Mouse (Mus musculus) midbrain, postnatal 0 days (tissue): ENCODE results near the gene Slc29a4. TPM values are rescaled to one million over a fixed set of nuclear protein-coding genes. Genes with fewer than 3 reads are reported as not detected.

ENCODE experiments used
- ATAC-seq: fragments of 200-750 bp; cut with Nextera tagmentation; 2 replicates; pipeline ENCODE4 v1.8.0; 2017; ENCODE audit warnings: moderate number of reproducible peaks, mild to moderate bottlenecking, moderate TSS enrichment, moderate library complexity; ENCODE audit not compliant: low FRiP score
- DNase-seq: peaks from one replicate; pipeline ENCODE4 v3.0.0-alpha.2; 2015; ENCODE audit warnings: low spot score
- H3K27ac ChIP-seq: fragments of 300-500 bp; sonication (generic); 2 replicates; pipeline ENCODE4 v1.5.1; 2014; ENCODE audit warnings: low read depth, mild to moderate bottlenecking, low read length, mixed read lengths
- H3K27me3 ChIP-seq: fragments of 300-500 bp; sonication (generic); 2 replicates; pipeline ENCODE4 v1.6.1; 2014; ENCODE audit warnings: low read length, control low read depth, mixed read lengths; ENCODE audit not compliant: insufficient read depth
- H3K36me3 ChIP-seq: fragments of 300-500 bp; sonication (generic); 2 replicates; pipeline ENCODE4 v1.6.1; 2014; ENCODE audit warnings: low read length, control low read depth, mixed read lengths; ENCODE audit not compliant: insufficient read depth
- H3K4me1 ChIP-seq: fragments of 300-500 bp; sonication (generic); 2 replicates; pipeline ENCODE4 v1.6.1; 2014; ENCODE audit warnings: mild to moderate bottlenecking, control low read depth, antibody characterized with exemption, low read length, mixed read lengths; ENCODE audit not compliant: insufficient read depth
- H3K4me2 ChIP-seq: fragments of 300-500 bp; sonication (generic); 2 replicates; pipeline ENCODE4 v1.6.1; 2014; ENCODE audit warnings: low read depth, mild to moderate bottlenecking, low read length, mixed read lengths; ENCODE audit not compliant: poor library complexity, severe bottlenecking
- H3K4me3 ChIP-seq: fragments of 300-500 bp; sonication (generic); 2 replicates; pipeline ENCODE4 v1.5.1; 2014; ENCODE audit warnings: low read depth, mild to moderate bottlenecking, low read length, moderate library complexity
- H3K9ac ChIP-seq: fragments of 300-500 bp; sonication (generic); replicated peaks from 2 replicates; pipeline ENCODE4 v1.6.1; 2014; ENCODE audit warnings: mild to moderate bottlenecking, low read length, moderate library complexity, mixed read lengths; ENCODE audit not compliant: poor library complexity, severe bottlenecking
- H3K9me3 ChIP-seq: fragments of 300-500 bp; sonication (generic); 2 replicates; pipeline ENCODE4 v1.6.1; 2016; ENCODE audit warnings: low read length, control low read depth
- CTCF ChIP-seq: IDR thresholded peaks from 2 replicates; pipeline ENCODE4 v1.5.1; 2016; ENCODE audit warnings: antibody characterized with exemption, mild to moderate bottlenecking
- WGBS: fragments of 180-500 bp; shearing (Covaris S2); extraction: QIAGEN DNeasy Blood & Tissue Kit; methylation state at CpG from one replicate; pipeline ENCODE4 v1.1.7; 2014; 5-methylcytosine and 5-hydroxymethylcytosine counted together
- polyA plus RNA-seq: library from polyadenylated mRNA; unstranded; fragments of >200 nt; fragmentation: Nextera tagmentation; extraction: Ambion mirVana; gene quantifications from 2 replicates; pipeline ENCODE4 v1.2.1, GENCODE M21; 2015
- total RNA-seq: library from RNA; depleted of rRNA; stranded (reverse); fragments of >200 nt; gene quantifications from 2 replicates; pipeline ENCODE4 v1.2.3, GENCODE M21; 2014; rRNA removed

Slc29a4 gene
- total RNA-seq (59.8 and 67.1 TPM in 2 replicates), polyA plus RNA-seq (67.4 and 67.6 TPM in 2 replicates)

GRCm38 (mm10) chr5:142692248-142692647, at the start of gene Slc29a4:
Slc29a4 (plus strand) TSS chr5:142692512.
- WGBS, result 60% methylated on average over 14 of the region's 14 CpGs
- no peak within 1 kb of the TSS for H3K27ac ChIP-seq
- DNase-seq (peak; percentile 41), ATAC-seq (no peak)
- H3K4me1 ChIP-seq, result 0 out of 2 replicates have a peak, but pooled peaks cover 4% of the 10 kb centered on the region
- H3K36me3 ChIP-seq, result no peaks in the 10 kb centered on the region
- H3K9me3 ChIP-seq, result no peaks in the 10 kb centered on the region
- no peak within 1 kb of the TSS for H3K4me2 ChIP-seq
- no peaks in the 10 kb centered on the region for H3K27me3 ChIP-seq
- no peak for TF ChIP-seq CTCF
- H3K4me3 ChIP-seq, result no peak within 1 kb of the TSS
- H3K9ac ChIP-seq, result no peak within 1 kb of the TSS

DNA sequence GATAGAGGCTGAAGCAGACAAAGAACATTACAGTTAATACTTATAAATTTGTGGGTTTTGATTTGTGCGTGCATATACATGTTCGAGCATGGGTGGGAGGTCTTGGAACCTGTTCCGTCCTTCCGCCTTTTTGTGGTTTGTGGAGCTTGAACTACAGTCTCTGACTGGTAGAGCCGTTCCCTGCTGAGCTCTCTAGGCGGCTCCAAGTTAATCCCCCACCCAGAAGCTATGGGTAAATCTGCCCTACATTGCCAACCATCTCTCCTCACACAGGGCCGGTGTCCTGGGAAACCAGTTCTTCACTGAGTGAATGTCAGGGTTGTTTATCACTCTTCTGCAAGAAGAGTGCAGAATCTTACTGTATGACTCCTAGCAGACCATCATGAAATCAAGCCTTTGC, 44.1 kb upstream of the Slc29a4 start:
- Histone ChIP-seq H3K4me1 (peaks cover 8% of the 10 kb centered on the region; the same call in 1 of the 2 replicates), H3K27me3 (no peaks in the 10 kb centered on the region), H3K27ac (0 out of 2 replicates have a peak overlapping the region, but pooled peaks have one; percentile 6), H3K36me3 (no peaks in the 10 kb centered on the region), H3K9ac (no peak overlapping the region), H3K9me3 (peaks cover 4% of the 10 kb centered on the region; the same call in 1 of the 2 replicates), H3K4me2 (no peak overlapping the region), H3K4me3 (no peak overlapping the region)
- ATAC-seq (no peak), DNase-seq (peak; percentile 22)
- TF ChIP-seq CTCF, result no peak
- whole genome bisulfite sequencing, result 64% methylated on average over 7 of the region's 7 CpGs

GRCm38 (mm10) chr5:142649460-142650050, 42.8 kb upstream of the Slc29a4 start:
- Histone ChIP-seq H3K9me3 (peaks cover 3% of the 10 kb centered on the region; the same call in 1 of the 2 replicates), H3K4me3 (no peak overlapping the region), H3K9ac (no peak overlapping the region), H3K27ac (no peak overlapping the region), H3K4me2 (no peak overlapping the region), H3K4me1 (peaks cover 8% of the 10 kb centered on the region; the same call in 1 of the 2 replicates), H3K27me3 (no peaks in the 10 kb centered on the region), H3K36me3 (no peaks in the 10 kb centered on the region)
- TF ChIP-seq CTCF, result no peak
- no peak for DNase-seq
- whole genome bisulfite sequencing, result 95% methylated on average over 4 of the region's 4 CpGs
- ATAC-seq, result no peak

GRCm38 (mm10) chr5:142650390-142650789, 41.9 kb upstream of the Slc29a4 start:
- Histone ChIP-seq H3K27ac (no peak overlapping the region), H3K4me3 (no peak overlapping the region), H3K4me2 (no peak overlapping the region), H3K9me3 (no peaks in the 10 kb centered on the region), H3K36me3 (no peaks in the 10 kb centered on the region), H3K9ac (no peak overlapping the region), H3K27me3 (no peaks in the 10 kb centered on the region), H3K4me1 (peaks cover 8% of the 10 kb centered on the region; the same call in 1 of the 2 replicates)
- ATAC-seq, result no peak
- WGBS, result 25% methylated on average over 3 of the region's 3 CpGs
- no peak for TF ChIP-seq CTCF
- no peak for DNase-seq

GRCm38 (mm10) chr5:142650794-142651497, 41.4 kb upstream of the Slc29a4 start:
- Histone ChIP-seq H3K9me3 (no peaks in the 10 kb centered on the region), H3K36me3 (peaks cover 2% of the 10 kb centered on the region), H3K4me2 (no peak overlapping the region), H3K27ac (no peak overlapping the region), H3K27me3 (no peaks in the 10 kb centered on the region), H3K4me1 (peaks cover 8% of the 10 kb centered on the region; the same call in 1 of the 2 replicates), H3K4me3 (no peak overlapping the region), H3K9ac (no peak overlapping the region)
- TF ChIP-seq CTCF, result no peak
- WGBS, result 66% methylated on average over 6 of the region's 6 CpGs
- ATAC-seq, result no peak
- DNase-seq, result no peak

DNA sequence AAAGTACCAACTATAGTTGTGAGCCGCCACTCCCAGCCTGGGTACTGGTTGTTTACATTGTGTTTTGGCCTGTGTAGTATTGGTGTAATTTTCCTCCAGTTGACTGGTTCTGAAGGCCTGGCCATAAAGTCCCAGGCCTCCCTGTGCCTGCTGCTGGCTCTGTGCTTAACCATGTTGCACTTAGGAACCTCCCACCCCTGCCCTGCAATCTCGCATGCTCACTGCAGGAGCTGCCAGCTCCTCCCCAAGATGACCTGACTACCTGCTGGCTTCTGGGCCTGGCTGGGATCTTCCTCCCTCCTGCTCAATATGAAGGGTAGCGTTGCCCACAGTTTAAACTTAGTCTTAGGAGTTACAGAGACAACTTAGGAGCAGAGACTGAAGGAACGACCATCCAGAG, 40.0 kb upstream of the Slc29a4 start:
- Histone ChIP-seq H3K27me3 (no peaks in the 10 kb centered on the region), H3K36me3 (peaks cover 15% of the 10 kb centered on the region), H3K4me2 (no peak overlapping the region), H3K9me3 (no peaks in the 10 kb centered on the region), H3K4me3 (no peak overlapping the region), H3K4me1 (peaks cover 8% of the 10 kb centered on the region; the same call in 1 of the 2 replicates), H3K9ac (no peak overlapping the region), H3K27ac (no peak overlapping the region)
- no peak for TF ChIP-seq CTCF
- ATAC-seq, result no peak
- no peak for DNase-seq
- 76% methylated on average over 4 of the region's 4 CpGs for WGBS
